Mouse (Mus musculus) C2C12 (cell line): ENCODE results near the gene Lin9. TPM values are rescaled to one million over a fixed set of nuclear protein-coding genes. Genes with fewer than 3 reads are reported as not detected.

Experiments used
- H3K27me3 ChIP-seq: one replicate; pipeline ENCODE4 v1.6.1; 2011; ENCODE audit not compliant: control insufficient read depth, insufficient read depth, insufficient read length
- H3K36me3 ChIP-seq: one replicate; pipeline ENCODE4 v1.6.1; 2011; ENCODE audit not compliant: control insufficient read depth, insufficient read depth
- H3K4me3 ChIP-seq: one replicate; pipeline ENCODE4 v1.5.1; 2011; ENCODE audit warnings: mild to moderate bottlenecking, control low read depth; ENCODE audit not compliant: poor library complexity, insufficient read depth, severe bottlenecking
- H3K79me2 ChIP-seq: one replicate; pipeline ENCODE4 v1.6.1; 2011; ENCODE audit not compliant: control insufficient read depth, insufficient read depth
- H3K79me3 ChIP-seq: one replicate; pipeline ENCODE4 v1.6.1; 2011; ENCODE audit warnings: low read depth, control low read depth
- H3ac ChIP-seq: one replicate; pipeline ENCODE3; 2011; ENCODE audit warnings: low read depth; ENCODE audit not compliant: control insufficient read depth, insufficient read length
- CEBPB ChIP-seq: IDR thresholded peaks from one replicate; pipeline ENCODE4 v1.6.1; 2011; ENCODE audit warnings: low read depth, mild to moderate bottlenecking, control low read depth, moderate library complexity
- CTCF ChIP-seq: IDR thresholded peaks from one replicate; pipeline ENCODE4 v1.5.1; 2011; ENCODE audit not compliant: control insufficient read depth, insufficient read depth, insufficient read length
- FOSL1 ChIP-seq: IDR thresholded peaks from one replicate; pipeline ENCODE4 v1.8.0; 2011; ENCODE audit warnings: mild to moderate bottlenecking, low read length; ENCODE audit not compliant: poor library complexity, insufficient read depth, severe bottlenecking
- MAX ChIP-seq: IDR thresholded peaks from one replicate; pipeline ENCODE4 v1.6.1; 2011; ENCODE audit warnings: mild to moderate bottlenecking, control low read depth
- MYOD1 ChIP-seq: IDR thresholded peaks from one replicate; pipeline ENCODE4 v1.6.1; 2011; ENCODE audit warnings: low read depth; ENCODE audit not compliant: control insufficient read depth, insufficient read length
- MYOG ChIP-seq: IDR thresholded peaks from one replicate; pipeline ENCODE4 v1.6.1; 2011; ENCODE audit not compliant: control insufficient read depth, insufficient read length; ENCODE audit errors: extremely low read depth
- USF1 ChIP-seq: IDR thresholded peaks from one replicate; pipeline ENCODE4 v1.6.1; 2011; ENCODE audit warnings: low read depth, mild to moderate bottlenecking, control low read depth, moderate library complexity
- polyA plus RNA-seq: library from polyadenylated mRNA; unstranded; fragments of >200 nt; fragmentation: generic; extraction: Trizol; gene quantifications from one replicate; pipeline ENCODE4 v1.2.1, GENCODE M21; 2012; ENCODE audit warnings: missing spikeins

Gene Lin9
- polyA plus RNA-seq, 1 experiment: 4.5 TPM

DNA sequence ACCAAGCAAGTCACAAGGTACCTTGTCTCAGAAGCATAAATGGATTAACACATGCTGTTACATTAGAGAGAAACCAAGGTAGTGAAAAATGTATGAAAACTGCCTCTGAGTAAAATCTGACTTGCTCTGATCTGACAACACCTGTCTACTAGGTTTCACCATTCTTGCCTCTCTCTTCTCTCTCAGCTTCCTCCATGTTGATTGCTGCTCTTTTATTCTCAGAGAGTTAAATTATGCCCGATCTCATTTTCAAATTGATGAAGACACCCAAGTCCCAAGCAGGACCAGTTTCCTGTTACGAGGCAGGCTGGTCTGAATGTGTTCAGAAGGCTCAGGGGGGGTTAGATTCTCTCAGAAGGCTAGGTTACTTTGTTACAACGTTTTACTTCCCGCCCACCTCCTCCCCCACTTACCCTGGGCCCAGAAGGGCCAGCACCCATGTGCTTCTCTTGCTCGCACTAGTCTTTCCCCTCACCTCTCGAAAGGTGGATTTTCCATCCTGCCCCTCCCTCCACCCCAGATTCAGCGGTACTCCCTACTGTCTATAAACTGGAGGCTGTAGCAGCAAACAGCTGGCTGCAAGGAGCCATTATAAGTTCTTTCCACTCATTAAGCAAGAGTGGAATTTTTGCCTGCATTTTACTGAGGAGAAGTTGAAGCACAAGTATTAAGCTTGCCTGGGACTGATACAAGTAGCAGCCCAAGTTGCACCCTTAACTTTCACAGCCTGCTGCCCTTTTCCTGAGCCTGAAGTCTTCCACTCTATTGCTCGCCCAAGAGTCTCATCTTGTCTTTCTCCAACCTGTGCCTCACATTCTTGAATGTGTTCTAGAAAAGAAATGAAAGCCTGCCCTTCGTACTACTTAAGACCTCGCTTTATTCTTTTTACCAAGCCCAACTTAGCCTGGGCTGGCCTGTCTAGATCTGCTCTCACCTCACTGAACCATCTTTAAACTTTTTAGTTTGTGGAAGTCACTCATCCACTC is 1.2 kb upstream of the Lin9 start:
- Histone ChIP-seq H3K36me3 (peaks cover 9% of the 10 kb centered on the region), H3K79me2 (peaks cover 47% of the 10 kb centered on the region), H3ac (peak overlapping the region; percentile 96), H3K4me3 (peak overlapping the region; percentile 79), H3K79me3 (peaks cover 28% of the 10 kb centered on the region), H3K27me3 (no peaks in the 10 kb centered on the region)
- TF ChIP-seq MAX (no peak), USF1 (no peak), MYOD1 (no peak), FOSL1 (no peak), CTCF (no peak), MYOG (no peak), CEBPB (no peak)

DNA sequence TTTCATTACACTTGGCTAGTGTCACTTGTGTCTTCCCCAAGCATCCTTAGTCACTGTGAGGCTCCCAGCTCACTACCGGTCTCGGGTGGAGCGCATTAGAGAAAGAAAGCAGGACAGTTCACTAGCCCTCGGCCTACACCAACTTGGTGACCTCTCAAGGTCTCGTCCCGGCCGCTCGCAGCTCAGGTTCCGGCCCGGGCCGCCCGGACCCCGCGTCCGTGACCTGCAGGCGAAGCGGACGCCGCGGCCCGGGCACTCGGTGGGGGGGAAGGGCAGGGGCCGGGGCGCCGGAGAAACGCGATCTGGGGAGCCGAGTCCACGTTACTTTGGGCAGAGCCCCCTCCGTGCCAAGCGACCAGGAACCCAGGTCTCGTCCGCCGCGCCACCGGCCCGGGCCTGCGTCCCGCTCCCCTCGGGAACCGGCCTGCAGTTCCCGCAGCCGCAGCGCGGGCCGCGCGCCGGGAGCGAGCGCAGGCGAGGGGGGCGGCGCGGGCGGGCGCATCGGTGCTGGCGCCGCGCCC is 285 bp upstream of the Lin9 start:
- Histone ChIP-seq H3K36me3 (peaks cover 9% of the 10 kb centered on the region), H3K4me3 (peak overlapping the region; percentile 79), H3ac (peak overlapping the region; percentile 96), H3K27me3 (no peaks in the 10 kb centered on the region), H3K79me3 (peaks cover 37% of the 10 kb centered on the region), H3K79me2 (peaks cover 57% of the 10 kb centered on the region)
- TF ChIP-seq FOSL1: no peak
- no peak for TF ChIP-seq MAX
- TF ChIP-seq USF1: no peak
- TF ChIP-seq MYOG: no peak
- no peak for TF ChIP-seq CTCF
- TF ChIP-seq MYOD1: no peak
- TF ChIP-seq CEBPB: no peak

DNA sequence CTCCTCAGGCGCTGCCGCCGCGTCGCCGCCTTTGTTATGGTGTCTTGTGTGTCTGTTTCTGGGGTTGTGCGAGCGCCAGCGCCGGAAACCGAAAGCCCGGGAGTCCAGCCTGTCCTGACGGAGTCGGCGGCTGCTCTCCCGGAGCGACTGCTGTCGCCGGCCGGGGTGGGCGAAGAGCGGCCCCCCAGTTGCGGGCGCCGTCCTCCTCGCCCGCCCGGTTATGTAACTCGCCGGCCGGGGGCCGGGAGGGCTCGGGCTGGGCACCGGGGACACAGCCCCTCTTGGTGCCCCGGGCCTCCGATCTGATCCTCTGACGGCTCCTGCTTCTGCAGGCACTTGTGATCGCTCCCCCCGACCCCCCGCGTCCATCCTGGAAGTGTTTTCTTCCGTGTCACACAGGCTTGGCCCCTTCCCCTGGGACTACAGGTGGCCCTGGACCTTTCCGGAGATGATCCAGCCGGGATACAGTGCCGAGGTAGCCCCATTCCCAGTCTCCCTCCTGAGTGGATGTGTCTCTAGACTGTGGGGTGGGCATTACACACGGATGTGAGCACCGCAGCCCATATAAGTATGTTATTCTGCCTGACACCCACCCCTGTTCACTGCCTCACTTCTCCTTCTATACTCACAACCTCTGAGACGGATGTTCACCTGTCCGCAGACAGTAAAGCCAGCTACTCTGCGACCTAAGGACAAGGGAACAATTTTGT is 723 bp downstream of the Lin9 start:
- Histone ChIP-seq H3ac (peak overlapping the region; percentile 96), H3K4me3 (peak overlapping the region; percentile 79), H3K27me3 (no peaks in the 10 kb centered on the region), H3K79me3 (peaks cover 46% of the 10 kb centered on the region), H3K36me3 (peaks cover 9% of the 10 kb centered on the region), H3K79me2 (peaks cover 67% of the 10 kb centered on the region)
- no peak for TF ChIP-seq FOSL1
- no peak for TF ChIP-seq CEBPB

- TF ChIP-seq MYOD1 (no peak), CEBPB (no peak), USF1 (no peak), FOSL1 (no peak), MYOG (no peak), CTCF (no peak), MAX (no peak)
- Histone ChIP-seq H3K27me3 (no peaks in the 10 kb centered on the region), H3K79me3 (peaks cover 50% of the 10 kb centered on the region), H3ac (peak overlapping the region; percentile 96), H3K36me3 (peaks cover 9% of the 10 kb centered on the region), H3K79me2 (peaks cover 72% of the 10 kb centered on the region), H3K4me3 (peak overlapping the region; percentile 79)
Measured at GRCm38 (mm10) chr1:180642228-180642564, 1.2 kb downstream of the Lin9 start.

DNA sequence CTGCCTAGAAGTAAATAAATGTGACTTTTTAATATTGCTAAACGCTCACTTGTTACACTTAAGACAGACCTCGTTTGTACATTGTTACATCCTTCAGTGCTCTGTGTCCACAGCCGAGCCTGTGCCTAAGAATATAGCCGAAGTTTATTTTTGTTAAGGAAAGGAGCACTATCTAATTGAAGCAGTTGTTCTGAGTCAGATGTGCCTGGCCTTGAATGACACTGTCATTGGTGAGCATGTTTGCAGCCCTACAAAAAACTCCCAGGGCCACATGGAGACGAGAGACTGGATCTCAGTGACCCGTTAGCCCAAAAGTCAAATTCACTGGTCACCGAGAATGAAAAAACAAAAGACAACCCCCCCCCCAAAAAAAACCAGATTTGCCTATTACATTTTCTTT is 50.3 kb downstream of the Lin9 start:
- Histone ChIP-seq H3K27me3 (peaks cover 5% of the 10 kb centered on the region), H3ac (no peak overlapping the region), H3K79me3 (no peaks in the 10 kb centered on the region), H3K79me2 (no peaks in the 10 kb centered on the region), H3K4me3 (no peak overlapping the region), H3K36me3 (peaks cover 54% of the 10 kb centered on the region)
- TF ChIP-seq CTCF (no peak), MYOG (no peak), USF1 (no peak), CEBPB (no peak), FOSL1 (no peak), MYOD1 (no peak), MAX (no peak)
